Mouse (Mus musculus) liver, adult (tissue): ENCODE data around the gene Cacng5.

Experiments used
- GATA4 ChIP-seq: IDR thresholded peaks from 2 replicates; pipeline ENCODE4 v1.6.1; 2014; ENCODE audit warnings: mild to moderate bottlenecking, low read length; ENCODE audit not compliant: insufficient replicate concordance

Gene Cacng5

GRCm38 (mm10) chr11:107914634-107915226 is at the start of gene Cacng5:
Cacng5 (minus strand) TSS chr11:107915055.
- TF ChIP-seq GATA4, result no peak

GRCm38 (mm10) chr11:107957566-107958350 is 42.9 kb upstream of the Cacng5 start:
- no peak for TF ChIP-seq GATA4

GRCm38 (mm10) chr11:107955191-107956062 is 40.6 kb upstream of the Cacng5 start:
- TF ChIP-seq GATA4, result no peak

GRCm38 (mm10) chr11:107951431-107951830 is 36.6 kb upstream of the Cacng5 start:
- TF ChIP-seq GATA4, result no peak

GRCm38 (mm10) chr11:107950658-107951057 is 35.8 kb upstream of the Cacng5 start:
- no peak for TF ChIP-seq GATA4

- no peak for TF ChIP-seq GATA4
These were observed 35.4 kb upstream of the Cacng5 start for GRCm38 (mm10) chr11:107950211-107950610.

GRCm38 (mm10) chr11:107947951-107948350 is 33.1 kb upstream of the Cacng5 start:
- TF ChIP-seq GATA4, result no peak

GRCm38 (mm10) chr11:107946823-107947222 is 32.0 kb upstream of the Cacng5 start:
- no peak for TF ChIP-seq GATA4

GRCm38 (mm10) chr11:107936929-107937328 is 22.1 kb upstream of the Cacng5 start:
- TF ChIP-seq GATA4, result no peak

- TF ChIP-seq GATA4, result no peak
These were observed 16.9 kb upstream of the Cacng5 start for GRCm38 (mm10) chr11:107931721-107932120.

GRCm38 (mm10) chr11:107931288-107931687 is 16.4 kb upstream of the Cacng5 start:
- no peak for TF ChIP-seq GATA4

- no peak for TF ChIP-seq GATA4
These were observed 14.9 kb upstream of the Cacng5 start for GRCm38 (mm10) chr11:107929712-107930111.

- TF ChIP-seq GATA4, result no peak
These were observed 5.1 kb upstream of the Cacng5 start for GRCm38 (mm10) chr11:107919852-107920508.

GRCm38 (mm10) chr11:107917721-107918235 is 2.9 kb upstream of the Cacng5 start:
- TF ChIP-seq GATA4, result no peak

GRCm38 (mm10) chr11:107913317-107913716 is 1.5 kb downstream of the Cacng5 start:
- no peak for TF ChIP-seq GATA4

GRCm38 (mm10) chr11:107905364-107905763 is 9.5 kb downstream of the Cacng5 start:
- TF ChIP-seq GATA4, result no peak
